Mouse (Mus musculus): ENCODE results near the gene Nufip1.

The Nufip1 gene

GRCm38 (mm10) chr14:76110396-76111221 lies at the start of gene Nufip1, which contains the start of gene Gpalpp1:
Gene Nufip1, plus strand, starts transcription at chr14:76110891.
Gene Gpalpp1, minus strand, starts transcription at chr14:76110760.
- in situ Hi-C loops (cut with MboI, MseI) = no loop called here

DNA sequence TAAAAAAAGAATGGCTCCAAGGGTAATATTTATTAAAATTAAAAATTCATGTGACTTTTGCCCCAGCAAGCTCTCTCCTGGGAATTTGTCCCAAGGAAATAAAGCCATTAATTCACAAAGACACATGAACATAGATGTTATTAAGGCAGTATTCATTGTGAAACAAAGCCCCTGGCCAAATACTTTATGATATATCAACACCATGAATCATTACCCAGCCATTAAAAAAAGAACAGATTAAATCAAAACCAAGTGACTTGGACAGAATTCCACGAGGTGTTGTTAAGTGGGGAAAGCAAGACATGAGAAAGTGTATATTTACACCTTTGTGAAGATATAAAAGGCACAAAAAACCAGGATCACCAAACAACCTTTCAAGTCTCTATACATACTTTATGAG lies 43.5 kb upstream of the Nufip1 start:
- in situ Hi-C loops (cut with MboI, MseI) = no loop called here

GRCm38 (mm10) chr14:76068296-76068695 lies 42.4 kb upstream of the Nufip1 start:
- in situ Hi-C loops (cut with MboI, MseI) = no loop called here

DNA sequence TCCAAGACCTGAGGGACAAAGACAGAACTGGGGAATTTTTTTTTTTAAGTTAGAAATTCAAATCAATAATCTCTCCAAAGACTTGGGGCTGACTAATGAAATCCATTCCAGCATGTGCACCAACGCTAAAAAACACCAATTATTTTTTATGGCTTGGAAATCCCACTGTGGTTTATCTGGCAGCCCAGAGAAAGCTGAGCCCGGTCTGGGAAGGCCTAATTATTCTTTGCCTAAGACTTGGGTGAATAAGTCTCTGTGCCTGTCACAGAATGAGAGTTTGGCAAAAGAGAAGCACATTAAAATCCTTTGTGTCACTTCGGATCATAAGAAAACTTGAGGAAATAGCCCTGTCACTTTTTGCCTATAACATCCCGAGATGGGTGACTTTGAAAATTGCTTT lies 41.4 kb upstream of the Nufip1 start:
- in situ Hi-C loops (cut with MboI, MseI) = no loop called here

DNA sequence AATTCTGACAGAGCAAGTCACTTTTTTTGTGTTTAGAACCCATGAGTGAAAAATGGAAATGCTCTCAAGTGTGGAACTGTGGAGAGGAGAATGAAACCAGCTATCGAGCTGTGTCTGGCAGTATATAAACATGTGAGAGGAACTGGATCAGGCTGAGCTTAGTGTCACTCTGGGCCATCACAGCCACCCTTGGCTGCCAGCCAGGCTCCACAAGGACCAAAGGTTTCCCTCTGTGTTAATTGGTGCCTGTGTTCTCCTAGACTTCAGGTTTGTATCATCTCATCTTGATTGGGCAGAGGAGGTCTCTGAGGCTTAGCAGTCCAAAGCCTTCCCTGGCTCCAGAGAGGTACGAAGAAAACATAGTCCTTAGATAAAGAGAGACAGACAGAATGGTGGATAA lies 38.1 kb upstream of the Nufip1 start:
- in situ Hi-C loops (cut with MboI, MseI) = no loop called here

DNA sequence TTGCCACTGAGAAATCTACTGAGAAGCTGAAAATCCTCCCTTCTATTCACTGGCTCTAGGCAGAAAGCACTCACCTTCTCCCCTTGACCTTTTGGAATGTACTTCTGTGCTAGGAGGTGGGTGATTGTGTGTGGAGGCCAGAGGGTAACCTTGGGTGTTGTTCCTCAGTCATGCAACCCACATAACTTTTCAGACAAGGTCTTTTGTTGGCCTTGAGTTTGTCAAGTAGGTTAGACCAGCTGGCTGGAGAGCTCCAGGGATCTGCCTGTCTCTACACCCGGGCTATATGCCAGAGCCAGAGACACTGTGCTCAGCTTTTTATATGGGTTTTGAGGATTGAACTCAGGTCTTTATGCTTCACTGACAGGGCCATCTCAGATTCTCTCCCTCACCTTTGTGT lies 36.5 kb upstream of the Nufip1 start:
- in situ Hi-C loops (cut with MboI, MseI) = no loop called here

DNA sequence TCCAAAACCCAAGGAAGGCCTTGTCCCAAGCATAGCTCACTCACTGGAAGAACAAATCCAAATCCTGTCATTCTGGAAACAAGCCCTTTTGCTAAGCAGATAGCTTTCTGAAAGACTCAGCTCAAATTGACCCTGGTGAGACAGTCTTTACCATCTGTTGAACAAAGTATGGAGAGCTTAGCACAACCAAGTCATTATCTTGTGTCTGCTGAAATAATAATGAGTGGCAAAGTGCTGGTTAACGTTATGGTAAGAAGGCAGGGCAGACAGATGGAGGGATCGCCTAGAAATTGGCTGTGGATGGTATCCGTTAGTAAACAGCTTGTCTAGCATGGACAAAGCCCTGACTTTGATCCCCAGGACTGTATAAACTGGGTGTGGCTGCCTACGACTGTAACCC lies 35.0 kb upstream of the Nufip1 start:
- in situ Hi-C loops (cut with MboI, MseI) = loop anchor here (5.0 kb wide), 1 partner anchor 198 kb away; no protein-coding TSS in a partner anchor

GRCm38 (mm10) chr14:76076602-76077001 lies 34.1 kb upstream of the Nufip1 start:
- in situ Hi-C loops (cut with MboI, MseI) = loop anchor here (5.0 kb wide), 1 partner anchor 199 kb away; no protein-coding TSS in a partner anchor

GRCm38 (mm10) chr14:76077088-76077491 lies 33.6 kb upstream of the Nufip1 start:
- in situ Hi-C loops (cut with MboI, MseI) = loop anchor here (5.0 kb wide), 1 partner anchor 200 kb away; no protein-coding TSS in a partner anchor

- in situ Hi-C loops (cut with MboI, MseI) = no loop called here
Observed at GRCm38 (mm10) chr14:76081451-76081850, 29.2 kb upstream of the Nufip1 start.

DNA sequence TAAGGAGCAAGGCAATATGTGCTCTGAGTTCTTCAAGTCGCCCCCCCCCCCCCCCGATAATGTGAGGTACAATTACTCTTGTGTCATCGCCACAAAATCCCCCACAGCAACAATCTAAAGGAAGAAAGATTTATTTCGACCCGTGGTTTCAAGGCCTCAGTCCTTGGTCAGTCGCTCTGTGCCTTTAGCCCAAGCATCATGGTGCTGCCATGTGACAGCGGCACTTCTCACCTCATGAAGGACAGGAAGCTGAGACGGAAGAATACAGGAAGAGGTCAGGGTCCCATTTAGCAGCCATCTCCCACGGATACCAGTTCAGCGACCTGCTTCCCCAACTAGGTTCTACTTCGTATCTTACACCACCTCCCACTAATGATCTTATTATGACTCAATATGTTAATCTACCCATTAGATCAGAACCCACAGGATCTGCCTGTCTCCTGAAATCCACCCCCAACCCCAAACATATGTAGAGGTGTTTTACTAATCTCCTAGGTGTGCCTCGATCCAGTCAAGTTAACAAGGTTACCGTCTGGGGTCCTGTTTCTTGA lies 28.5 kb upstream of the Nufip1 start:
- in situ Hi-C loops (cut with MboI, MseI) = no loop called here

- in situ Hi-C loops (cut with MboI, MseI) = no loop called here
Observed at GRCm38 (mm10) chr14:76084188-76084587, 26.5 kb upstream of the Nufip1 start.

DNA sequence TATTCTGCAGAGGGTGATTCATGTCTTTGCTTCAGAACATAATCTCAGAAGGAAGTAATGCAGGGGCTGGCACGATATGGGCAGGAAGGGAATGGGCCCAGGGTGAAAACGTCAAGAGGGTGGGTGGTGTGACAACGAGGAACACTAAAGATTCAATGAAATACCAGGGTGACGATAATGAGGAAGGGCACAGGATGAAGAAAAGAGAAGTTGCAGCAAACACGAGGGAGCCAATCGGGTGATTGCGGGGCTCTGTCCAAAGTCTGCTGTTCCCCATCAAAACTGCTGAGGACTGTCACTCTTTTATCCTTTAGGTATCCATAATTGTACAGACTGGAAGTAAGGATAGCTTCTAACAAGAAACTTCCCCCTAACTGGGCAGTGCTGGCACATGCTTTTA lies 13.4 kb upstream of the Nufip1 start:
- in situ Hi-C loops (cut with MboI, MseI) = no loop called here

GRCm38 (mm10) chr14:76097815-76098214 lies 12.9 kb upstream of the Nufip1 start:
- in situ Hi-C loops (cut with MboI, MseI) = no loop called here

- in situ Hi-C loops (cut with MboI, MseI) = no loop called here
Observed at GRCm38 (mm10) chr14:76099543-76099942, 11.1 kb upstream of the Nufip1 start.

DNA sequence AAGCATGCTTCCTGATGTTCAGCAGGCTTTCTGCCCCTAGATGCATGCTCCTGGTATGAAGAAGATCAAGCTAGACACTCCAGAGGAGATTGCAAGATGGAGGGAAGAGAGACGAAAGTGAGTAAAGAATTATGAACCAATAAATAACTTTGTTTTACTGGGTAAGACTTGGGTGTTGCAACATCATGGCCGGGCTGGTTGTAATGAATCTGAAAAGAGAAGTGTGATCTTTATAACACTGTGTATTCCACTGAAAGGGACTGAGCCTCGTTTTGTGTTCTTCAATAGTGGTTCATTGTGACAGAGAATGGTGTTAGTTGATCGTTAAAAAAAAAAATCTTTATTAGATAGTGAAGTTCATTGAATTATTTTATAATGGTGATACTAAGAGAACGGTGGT lies 5.1 kb downstream of the Nufip1 start:
- in situ Hi-C loops (cut with MboI, MseI) = no loop called here

- in situ Hi-C loops (cut with MboI, MseI) = no loop called here
Observed at GRCm38 (mm10) chr14:76118963-76119362, 8.3 kb downstream of the Nufip1 start.

GRCm38 (mm10) chr14:76120472-76120871 lies 9.8 kb downstream of the Nufip1 start:
- in situ Hi-C loops (cut with MboI, MseI) = loop anchor here (10.0 kb wide), 1 partner anchor 916 kb away; no protein-coding TSS in a partner anchor

DNA sequence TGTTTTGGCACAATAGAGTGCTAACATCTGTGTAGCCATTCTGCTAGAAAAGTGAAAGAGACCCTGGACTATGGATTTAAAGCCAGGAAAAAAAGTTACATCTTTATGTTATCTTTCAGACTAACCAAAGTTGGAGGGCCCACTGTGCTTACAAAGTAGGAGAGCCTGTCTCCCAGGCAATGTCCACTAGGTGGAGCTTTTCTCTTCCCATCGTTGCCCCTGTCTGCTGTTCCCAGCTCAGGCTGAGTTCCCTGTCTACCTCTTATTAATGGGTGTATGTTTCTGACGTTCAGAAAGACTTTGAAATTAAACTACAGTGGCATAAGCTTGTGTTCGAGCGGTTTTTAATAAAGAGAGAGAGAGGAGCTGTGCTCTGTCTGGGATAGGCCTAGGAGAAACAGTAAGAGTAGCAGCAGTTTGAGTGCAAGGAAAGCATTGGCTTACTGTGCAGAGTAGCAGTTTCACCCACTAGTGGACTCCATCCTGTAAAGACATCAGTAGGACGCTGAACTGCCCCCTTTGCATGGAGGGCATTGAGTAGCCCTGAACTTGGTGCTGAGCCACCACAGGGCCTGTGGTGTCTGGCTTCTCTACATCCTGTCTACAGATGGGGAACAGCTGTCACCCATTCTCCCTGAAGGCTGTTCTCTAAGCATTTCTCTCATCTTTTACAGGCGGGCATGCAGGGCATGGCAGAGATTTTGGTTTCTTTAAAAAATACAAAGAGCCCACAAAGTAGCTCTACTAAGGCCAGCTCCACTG lies 11.4 kb downstream of the Nufip1 start:
- in situ Hi-C loops (cut with MboI, MseI) = loop anchor here (10.0 kb wide), 1 partner anchor 917 kb away; no protein-coding TSS in a partner anchor

GRCm38 (mm10) chr14:76122663-76123058 lies 12.0 kb downstream of the Nufip1 start:
- in situ Hi-C loops (cut with MboI, MseI) = loop anchor here (10.0 kb wide), 1 partner anchor 918 kb away; no protein-coding TSS in a partner anchor

GRCm38 (mm10) chr14:76127311-76127710 lies 16.6 kb downstream of the Nufip1 start:
- in situ Hi-C loops (cut with MboI, MseI) = loop anchor here (10.0 kb wide), 1 partner anchor 923 kb away; no protein-coding TSS in a partner anchor

- in situ Hi-C loops (cut with MboI, MseI) = loop anchor here (10.0 kb wide), 1 partner anchor 923 kb away; no protein-coding TSS in a partner anchor
Observed at GRCm38 (mm10) chr14:76128174-76128573, 17.5 kb downstream of the Nufip1 start.

Data from T-helper 1 cell (primary cell).